Mouse (Mus musculus): ENCODE measurements around the gene Cep152.

DNA sequence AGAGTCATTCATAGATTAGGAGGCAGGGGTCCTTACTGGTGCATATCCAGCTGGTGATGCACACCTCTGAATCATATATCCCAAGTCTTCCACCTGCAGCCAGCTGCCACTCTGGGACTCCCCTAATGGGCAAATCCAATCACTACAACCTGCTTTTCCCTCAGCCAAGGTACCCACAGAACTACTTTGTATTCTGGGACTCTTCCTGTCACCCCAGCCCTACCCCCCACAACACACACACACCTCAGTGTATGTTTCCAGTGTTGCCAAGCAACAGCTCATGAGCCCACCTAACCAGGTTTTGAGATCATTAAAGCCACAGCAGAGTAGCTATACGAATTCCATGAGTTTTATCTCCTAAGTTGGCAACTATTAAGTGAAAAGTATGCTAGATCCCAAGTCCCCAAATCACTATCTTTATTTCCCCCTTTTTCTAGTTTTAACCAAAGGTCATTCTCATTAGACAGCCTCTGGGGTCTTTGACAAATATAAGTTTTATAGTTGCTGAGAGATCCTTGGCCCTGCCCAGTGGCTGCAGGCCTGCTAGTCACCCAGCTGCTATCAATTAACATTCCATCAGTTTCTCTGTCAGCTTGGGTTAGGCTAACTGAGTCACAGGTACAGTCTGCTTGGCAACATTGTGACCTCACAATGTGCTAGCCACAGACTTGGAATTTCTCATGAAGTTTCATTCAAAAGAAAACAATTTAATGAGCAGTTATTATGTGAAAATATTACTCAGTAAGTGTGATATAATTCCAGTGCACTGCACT lies 75.9 kb downstream of the Cep152 start:
- no peak for TF ChIP-seq CTCF (IDR thresholded peaks at IDR 0.05; ENCODE audit: low read depth, low read length)
- no peak for TF ChIP-seq POLR2A (IDR thresholded peaks at IDR 0.05; ENCODE audit: extremely low read depth, insufficient read depth, low read length)

Data from liver, adult 2 months (tissue).